Mouse (Mus musculus) adipose tissue, adult 10 weeks (tissue): ENCODE data around the gene Chd2. TPM values are rescaled to one million over a fixed set of nuclear protein-coding genes. Genes with fewer than 3 reads are reported as not detected.

Experiments
- polyA plus RNA-seq: library from polyadenylated mRNA; stranded (reverse); fragments of 350-450 nt; fragmentation: Illumina TruSeq; extraction: RNeasy Lipid Tissue Mini Kit (QIAGEN cat#74804); gene quantifications from one replicate; pipeline ENCODE4 v1.2.3, GENCODE M21; 2014; ENCODE audit warnings: low read depth, low replicate concordance

Chd2 gene
- 33.7 TPM for polyA plus RNA-seq

GRCm38 (mm10) chr7:73541412-73542130 is at the start of gene Chd2:
TSS of gene Chd2 (minus strand) at chr7:73541830.

Other genes starting within 250 kb of the Chd2 start
- 21.2 TPM for gene Rgma, start 166.3 kb downstream of the Chd2 start, polyA plus RNA-seq
- 6.0 TPM for gene Fam174b, start 198.5 kb upstream of the Chd2 start, polyA plus RNA-seq